Mouse (Mus musculus) CD4-positive, CD25-positive, alpha-beta regulatory T cell, adult 4 months (primary cell): Measurements from ENCODE around the gene BC024978. TPM values are rescaled to one million over a fixed set of nuclear protein-coding genes. Genes with fewer than 3 reads are reported as not detected.
A peak's percentile ranks its signal among the peaks of the same experiment; 100 is the strongest.

Experiments
- ATAC-seq: one replicate; pipeline ENCODE4 v1.8.0; 2017
- polyA plus RNA-seq, 2 experiments: library from polyadenylated mRNA; unstranded; fragments of 100-300 nt; shearing (Covaris generic); gene quantifications; one replicate each; pipeline ENCODE4 v1.2.1; 2017

The BC024978 gene
- polyA plus RNA-seq, result 1 to 10 TPM; 3.8 to 6.0 TPM

DNA sequence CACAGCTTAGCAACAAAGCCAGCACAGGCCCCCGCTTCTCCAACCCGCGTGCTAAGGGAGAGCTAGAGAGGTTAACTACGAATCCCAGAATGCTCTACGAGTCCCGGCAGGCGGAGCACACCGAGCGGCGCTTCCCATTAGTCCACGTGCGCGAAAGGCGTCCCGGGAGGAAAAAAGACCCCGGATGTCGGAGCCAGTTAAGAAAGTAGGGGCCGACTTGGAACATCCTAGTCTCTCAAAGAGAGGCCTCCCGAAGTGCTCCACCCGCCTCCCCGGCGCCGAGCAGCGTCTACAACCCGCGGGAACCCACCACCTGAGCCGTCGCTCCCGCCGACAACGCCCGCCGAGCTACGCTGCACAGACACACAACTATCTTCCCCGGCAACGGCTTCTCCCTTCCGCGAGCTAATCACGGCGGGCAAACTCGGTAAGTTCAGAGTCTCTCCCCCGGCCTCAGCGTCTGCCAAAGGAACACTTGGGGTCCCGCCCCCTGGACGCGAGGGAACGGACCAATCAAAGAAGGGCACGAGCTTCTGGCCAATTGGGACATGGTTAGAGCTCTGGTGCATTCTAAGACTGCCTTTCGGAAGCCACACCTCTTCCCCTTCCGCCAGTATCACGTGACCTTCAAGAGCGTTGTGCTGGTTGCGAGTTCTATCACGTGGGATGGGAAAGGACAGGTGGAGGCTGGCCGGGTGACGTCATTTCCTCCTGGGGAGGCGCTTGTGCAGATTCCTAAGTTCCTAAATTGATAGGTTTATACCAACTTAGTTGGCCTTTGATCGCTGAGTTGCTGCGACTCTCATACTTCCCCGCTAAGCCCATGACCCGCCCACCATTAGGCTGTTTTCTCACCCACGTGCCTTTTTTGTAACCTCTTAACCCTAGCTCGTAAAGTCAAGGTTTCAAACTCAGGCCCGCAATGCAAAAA is at the start of gene BC024978, which contains the start of gene Snrpa:
Gene BC024978 (plus strand): TSS at position 101 of the 931 bp plus-strand sequence.
Gene Snrpa (minus strand): TSS at position 591 of the 931 bp plus-strand sequence.
- ATAC-seq, result peak; percentile 93

DNA sequence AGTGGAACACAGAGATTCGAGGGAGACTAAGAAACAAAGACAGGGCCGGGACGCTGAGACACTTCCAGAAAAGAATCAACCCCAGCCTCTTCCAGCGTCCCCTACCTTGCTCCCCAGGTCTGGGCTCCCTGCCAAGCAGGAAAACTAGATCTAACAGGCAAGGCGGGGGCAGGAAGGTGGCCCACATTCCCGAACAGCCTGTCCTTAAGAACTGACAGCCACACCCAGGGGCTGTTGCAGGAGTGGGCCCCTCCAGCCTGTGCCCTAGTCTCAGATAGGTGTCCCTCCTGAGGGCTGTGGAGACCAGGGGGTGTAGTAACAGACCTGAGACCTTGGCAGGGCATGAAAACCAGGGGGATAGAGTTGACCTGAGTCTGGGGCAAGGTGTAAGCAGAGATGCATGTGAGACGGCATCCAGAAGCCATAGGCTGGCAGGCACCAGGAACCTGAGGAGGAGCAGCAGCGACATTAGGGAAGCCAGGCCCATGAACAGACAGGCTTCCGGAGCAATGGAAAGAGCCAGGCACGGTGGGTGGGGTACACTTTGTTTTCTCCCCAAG is 42.3 kb upstream of the BC024978 start, which contains the start of gene Cyp2t4:
Gene Cyp2t4 (plus strand): TSS at position 510 of the 560 bp plus-strand sequence.
- ATAC-seq, result no peak

DNA sequence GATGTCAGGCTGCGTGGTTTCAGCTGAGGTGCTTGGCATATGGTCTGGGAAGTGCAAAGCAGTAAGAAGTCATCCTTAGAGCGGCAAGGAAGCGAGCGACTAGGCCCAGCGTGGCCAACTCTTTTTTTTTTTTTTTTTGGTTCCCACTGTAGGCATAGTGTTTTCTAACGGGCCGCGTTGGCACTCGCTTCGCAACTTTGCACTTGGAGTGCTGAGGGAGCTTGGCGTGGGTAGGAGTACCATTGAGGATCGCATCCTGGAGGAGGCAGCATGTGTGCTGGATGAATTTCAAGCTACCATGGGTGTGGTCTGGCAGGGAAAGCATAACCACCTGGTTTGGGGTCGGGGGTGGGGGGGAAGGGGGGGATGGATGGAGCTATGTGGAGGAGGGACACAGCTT is 39.6 kb upstream of the BC024978 start:
- ATAC-seq, result no peak

DNA sequence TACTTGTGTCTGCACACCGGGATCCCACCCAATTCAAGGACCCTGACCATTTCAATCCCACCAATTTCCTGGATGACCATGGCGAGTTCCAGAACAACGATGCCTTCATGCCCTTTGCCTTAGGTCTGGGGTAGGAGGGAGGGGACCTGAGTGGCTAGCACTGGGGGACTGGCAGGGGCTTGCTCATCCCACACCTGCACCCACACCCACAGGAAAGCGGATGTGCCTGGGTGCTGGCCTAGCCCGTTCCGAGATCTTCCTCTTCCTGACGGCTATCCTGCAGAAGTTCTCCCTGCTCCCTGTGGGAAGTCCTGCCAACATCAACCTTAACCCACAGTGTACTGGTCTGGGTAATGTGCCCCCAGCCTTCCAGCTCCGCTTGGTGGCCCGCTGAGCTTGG is 37.4 kb upstream of the BC024978 start:
- ATAC-seq, result no peak

DNA sequence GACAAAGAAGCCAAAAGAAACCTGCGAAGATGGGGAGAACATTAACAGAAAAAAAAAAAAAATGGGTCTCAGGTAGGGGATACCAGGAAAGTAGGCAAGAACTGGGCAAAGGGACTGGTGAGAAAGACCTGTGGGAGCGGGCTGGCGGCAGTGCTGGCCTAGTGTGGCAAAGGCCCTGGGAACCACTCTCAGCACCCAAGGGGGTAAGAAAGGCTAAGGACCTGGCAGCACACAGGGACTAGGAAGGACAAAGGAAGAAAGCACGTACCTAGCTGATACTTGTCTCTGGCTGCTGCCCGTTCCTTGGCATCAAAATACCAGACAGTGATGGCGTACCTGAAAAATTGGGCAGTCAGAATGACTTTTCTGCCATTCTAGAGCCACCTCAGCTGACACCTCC is 36.3 kb upstream of the BC024978 start:
- no peak for ATAC-seq

DNA sequence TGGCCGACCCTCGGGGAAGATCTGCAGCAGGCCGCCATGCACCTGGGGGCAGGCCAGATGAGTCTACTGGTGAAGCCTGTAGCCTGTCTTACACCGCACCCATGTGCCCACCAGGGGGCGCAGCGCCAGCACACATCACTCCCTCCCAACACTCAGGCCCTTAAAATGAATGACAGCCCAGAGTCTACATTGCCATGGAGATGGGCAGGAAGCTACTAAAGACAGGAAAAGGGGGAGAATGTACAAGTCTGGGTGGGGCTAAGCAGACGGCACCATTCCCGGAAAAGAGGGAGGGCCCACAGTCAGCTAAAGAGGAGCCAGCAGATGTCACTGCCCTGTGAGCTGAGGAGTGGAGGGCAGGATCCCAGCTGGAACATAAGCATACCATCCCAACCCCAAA is 35.7 kb upstream of the BC024978 start:
- ATAC-seq, result peak; percentile 94

DNA sequence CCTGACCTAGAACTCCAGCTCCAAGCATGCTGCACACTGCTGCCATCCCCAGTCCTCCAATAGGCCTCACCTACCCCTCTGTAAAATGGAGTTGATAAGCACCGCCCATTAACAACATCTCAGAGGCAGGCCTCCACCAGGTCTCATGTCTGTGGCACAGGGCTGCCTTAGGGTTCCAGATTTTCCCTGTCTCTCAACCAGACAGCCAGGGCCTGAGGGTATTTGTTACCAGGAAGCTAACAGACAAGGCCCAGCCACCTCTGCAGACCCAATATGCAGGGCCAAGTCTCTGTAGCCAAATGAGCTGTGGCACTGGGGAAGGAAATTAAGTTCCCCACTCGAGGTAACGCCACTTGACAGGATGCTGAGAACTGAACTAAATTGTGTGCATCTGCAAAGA is 34.7 kb upstream of the BC024978 start:
- no peak for ATAC-seq

DNA sequence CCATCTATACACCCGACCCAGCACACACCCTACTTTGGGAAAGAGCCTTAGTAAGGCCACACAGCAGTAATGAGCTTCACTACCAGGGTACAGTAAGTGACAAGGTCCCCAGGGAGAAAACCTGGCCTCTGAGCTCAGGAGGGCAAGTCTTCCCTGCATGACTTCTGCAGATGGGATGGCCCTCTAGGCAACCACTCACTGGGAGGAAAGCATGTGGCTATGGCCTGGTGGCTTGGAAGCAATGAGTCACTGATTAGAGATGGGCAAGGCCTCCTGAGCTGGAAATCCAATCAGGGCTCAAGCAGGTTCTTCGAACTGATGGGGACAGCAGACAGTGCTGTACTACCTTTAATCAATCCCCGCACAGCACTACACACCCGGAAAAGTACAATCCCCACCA is 33.8 kb upstream of the BC024978 start:
- no peak for ATAC-seq

DNA sequence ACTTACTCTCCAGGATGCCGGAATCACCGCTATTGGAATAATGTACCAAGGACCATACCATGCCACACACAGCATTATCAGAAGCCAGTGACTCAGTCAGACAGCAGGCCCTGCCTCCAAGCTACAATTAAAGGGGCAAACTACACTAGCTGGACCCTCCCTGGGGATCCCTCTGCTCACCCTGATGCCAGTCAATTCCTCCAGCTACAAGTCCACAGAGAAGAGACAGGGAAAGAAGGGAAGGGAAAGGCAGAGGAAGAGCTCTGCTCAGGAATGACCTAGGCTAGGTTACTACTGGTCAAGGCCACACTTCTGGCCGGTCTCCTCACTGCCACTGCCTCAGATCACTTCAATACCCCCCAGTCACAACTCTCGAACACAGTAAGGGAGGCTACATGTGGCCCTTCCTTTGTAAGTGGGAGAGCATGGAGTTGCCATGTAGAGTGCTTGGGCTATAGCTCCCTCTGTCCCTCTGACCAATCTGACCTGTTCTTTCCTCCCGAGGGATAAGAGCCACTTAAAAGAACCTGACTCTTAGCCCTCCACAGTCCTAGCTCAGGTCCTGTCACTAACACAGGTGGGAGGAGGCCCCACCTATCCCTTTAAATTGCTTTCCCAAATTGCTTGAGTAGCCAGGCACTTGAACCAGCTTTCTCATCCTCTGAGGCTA is 32.7 kb upstream of the BC024978 start:
- ATAC-seq, result no peak

DNA sequence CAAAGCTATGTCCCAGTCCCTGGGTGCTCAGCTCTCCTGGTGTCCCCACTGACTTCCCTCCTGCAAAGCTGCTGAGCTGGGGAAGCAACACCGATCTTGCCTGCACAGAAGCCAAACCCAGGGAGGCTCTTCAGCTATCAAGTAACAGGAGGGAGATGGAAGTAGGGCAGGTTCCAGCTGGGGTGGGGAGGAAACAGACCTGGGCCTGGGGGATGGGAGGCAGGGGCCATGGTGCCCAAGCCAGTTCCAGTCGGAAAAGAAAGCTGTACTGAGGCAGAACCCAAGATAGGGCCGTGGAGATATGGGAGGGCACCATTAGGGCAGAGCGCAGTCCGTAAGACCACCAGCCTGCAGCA is 32.2 kb upstream of the BC024978 start:
- ATAC-seq, result no peak

DNA sequence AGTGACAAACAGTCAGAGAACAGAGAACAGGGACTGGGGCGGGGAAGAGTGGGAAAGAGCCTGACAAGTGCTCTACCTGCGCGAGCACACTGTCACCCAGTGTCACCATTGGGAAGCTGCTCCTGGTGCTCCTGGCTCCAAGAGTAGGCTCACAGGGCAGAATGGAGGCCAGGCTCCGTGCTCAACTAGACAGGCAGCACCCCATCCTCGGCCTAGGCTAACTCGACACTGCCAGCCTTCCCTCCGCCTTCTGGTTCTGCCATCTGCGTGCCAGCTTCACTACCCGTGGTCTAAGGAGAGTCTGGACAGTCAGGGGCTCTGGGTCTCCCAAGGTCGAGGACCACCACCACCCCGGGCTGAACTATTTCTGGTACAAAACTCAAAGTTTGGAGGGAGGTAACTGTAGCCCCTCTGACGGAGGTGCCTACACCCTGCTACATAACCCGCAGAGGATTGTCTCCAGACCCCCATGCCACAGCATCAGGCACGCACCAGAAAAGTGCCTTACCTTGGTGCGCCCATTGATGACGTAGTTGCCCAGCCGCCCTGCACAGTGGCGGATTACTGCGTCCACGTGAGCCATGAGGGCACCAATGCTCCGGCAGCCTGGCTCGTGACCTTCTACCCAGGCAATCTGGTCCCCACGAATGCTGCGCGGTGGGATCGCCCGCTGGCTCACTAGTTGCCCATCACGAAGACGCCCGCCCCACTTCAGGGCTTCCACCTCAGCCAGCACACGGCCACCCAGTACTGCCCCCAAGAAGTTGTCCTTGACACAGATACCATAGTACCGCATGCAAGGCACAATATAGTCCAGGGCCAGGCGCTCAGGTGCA is 31.3 kb upstream of the BC024978 start:
- no peak for ATAC-seq

DNA sequence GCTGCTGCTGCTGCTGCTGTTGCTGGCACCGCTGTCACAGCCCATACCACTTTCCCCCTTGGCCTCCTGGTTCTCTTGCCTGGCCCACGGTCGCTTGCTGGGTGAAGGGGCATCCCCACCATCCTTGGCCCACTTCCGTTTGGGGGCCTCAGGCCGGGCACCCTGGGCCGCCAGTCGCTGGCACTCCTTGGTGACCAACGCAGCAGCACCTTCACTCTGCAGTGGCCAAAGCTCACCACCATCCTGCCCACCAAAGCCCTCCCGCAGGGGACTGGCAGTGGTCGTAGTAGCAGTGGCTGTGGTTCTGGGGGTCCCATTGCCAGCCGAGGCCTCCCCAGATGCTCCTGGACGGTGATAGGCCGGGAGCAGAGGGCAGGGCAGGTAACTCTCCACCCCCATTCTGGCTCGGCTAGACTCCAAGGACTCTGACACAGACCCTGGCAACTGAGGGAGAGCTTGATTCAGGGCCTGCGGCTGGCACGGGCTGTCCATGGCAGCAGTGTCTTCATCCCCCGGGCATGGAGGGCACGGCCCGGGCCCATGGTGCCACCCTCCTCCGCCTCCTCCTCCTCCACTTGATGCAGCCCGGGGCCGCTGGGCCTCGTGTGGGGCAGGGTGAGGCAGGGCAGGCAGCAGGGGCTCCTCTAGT is 30.4 kb upstream of the BC024978 start:
- ATAC-seq, result no peak

DNA sequence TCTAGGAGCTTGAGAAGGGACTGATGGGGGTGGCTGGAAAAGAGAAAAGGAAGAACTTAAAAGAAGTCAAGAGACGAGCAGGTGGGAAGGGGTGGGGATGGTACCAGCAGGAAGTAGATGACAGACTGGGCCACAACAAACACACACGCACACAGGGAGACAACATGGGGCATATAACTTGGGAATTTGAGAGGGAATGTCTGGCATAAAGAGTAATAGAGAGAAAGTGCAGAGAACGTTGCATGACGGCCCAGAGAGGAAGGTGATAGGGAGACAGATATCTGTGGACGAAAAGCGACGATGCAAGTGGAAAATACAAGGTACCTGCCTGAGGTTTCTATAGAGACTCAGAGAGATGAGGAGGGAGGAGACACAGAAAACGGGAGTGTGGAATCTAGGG is 29.9 kb upstream of the BC024978 start:
- ATAC-seq, result no peak

DNA sequence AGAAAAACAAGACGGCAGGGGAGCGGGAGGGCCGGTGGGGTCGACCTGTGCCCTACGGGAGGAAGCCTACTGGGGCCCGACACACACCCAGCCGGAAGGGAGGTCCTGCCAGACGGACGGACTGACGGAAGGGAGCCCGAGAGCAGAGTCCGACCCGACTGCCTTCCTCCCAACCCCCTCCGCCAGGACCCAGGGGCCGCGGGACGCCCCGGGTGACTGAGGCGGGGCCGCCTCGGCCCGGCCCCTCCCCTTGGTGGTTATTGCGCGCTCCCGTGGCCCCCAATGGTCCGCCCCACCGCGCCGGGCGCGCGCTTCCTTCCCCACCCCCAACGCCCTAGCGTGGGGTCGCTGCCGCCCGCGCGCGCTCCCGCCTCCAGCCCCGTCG is 29.4 kb upstream of the BC024978 start:
- peak; percentile 21 for ATAC-seq

DNA sequence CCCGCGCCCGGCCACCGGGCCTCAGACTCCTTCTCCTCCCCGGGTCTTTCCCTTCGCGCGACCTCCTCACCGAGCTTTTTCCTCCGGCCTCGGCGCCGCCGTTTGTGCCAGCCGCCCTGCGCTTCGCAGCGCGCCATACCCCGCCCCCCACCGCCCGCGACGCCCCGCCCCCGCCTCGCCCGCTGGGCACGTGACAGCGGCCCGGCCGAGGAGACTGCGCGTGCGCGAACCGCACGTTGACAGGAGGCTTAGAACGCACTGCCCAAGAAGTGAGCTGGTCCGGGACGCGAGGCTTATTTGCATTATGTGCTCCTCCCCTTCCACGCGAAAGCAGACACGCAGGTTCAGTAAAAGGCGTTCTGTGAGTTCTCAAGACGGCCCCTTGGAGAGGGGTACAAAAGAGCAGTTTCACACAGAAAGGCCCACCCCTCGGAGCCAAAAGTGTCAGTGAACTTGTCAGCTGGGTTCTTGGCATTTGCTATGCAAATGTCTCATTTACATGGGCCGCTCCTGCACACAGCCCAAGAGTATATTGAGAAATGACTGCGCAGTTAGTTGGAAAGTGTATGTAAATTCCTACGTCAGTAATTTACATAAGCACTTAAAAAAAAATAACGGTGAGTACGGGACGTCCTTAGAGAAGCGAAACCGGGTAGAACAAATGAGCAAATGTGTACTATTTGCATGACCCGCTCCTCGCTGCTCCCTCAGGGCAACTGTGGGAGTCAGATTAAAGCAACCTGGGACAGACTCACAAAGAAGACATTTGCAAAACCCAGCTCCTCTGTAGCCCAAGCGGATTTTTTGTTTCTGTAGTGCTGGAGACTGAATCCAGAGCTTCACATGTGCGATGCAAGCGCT is 28.7 kb upstream of the BC024978 start, which contains the start of gene Egln2:
Gene Egln2 (minus strand): TSS at position 189 of the 861 bp plus-strand sequence.
- peak; percentile 87 for ATAC-seq

DNA sequence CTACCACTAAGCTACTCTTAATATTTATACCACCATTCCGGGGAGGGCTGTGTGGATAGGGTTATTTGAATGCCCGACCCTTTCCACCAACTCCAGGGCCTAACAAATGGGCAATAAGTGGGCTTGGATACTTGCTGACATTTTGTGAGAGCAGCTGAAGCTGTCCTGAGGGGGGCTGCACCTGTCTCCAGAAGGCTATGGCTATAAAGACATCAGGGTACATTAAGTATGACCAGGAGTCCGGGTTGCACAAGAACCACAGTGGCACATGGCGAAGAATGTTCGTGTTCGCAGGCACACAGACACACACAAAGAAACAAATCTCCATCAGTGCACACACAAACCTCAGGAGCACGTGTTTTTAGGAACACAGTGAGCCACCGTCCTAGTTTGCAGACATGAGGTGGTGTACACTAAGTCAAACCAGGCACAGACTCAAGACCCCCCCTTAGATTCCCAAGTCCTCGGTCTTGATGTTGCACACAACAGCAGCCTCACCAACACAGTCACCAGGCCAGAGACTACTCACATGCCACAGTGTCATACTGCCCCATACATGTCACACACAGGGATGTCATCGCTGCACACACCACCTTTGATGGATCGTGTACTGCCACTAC is 28.0 kb upstream of the BC024978 start:
- no peak for ATAC-seq

DNA sequence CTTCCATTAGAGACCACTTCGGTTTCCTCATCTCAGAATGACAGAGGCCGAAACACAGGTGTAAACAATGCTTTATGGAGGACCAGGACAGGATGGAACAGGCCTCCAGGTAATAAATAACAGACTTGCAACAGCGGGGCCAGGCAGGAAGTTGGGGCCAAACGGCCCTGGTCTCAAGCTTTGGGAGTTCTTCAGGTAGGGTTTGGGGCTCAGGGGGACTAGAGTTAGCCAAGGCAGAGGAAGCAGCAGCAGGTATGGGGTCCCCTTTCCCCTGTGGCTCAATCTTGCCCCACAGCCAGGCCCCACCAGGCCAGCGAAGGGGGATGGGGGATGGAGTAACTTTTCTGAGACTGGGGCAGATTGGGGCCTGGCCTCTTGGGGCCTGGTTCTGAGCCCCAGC is 27.2 kb upstream of the BC024978 start:
- ATAC-seq, result no peak

DNA sequence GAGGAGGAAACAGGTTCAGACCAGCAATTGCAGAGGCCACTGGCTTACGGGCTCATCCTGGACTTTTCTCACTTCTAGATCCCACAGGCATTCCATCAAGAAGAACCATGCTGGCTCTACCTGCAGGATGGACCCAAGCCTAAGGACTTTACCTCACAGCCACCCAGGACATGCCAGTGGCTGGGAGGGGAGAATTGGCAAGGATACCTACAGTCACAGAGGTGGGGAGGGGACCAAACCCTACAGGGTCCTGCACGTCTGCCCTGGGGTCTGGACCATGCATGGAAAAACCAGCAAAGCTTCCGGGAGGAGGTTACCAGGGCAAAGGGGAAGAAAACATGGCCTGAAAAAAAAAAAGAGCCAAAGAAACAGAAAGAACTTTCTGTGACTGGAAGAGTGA is 24.6 kb upstream of the BC024978 start:
- ATAC-seq, result no peak

DNA sequence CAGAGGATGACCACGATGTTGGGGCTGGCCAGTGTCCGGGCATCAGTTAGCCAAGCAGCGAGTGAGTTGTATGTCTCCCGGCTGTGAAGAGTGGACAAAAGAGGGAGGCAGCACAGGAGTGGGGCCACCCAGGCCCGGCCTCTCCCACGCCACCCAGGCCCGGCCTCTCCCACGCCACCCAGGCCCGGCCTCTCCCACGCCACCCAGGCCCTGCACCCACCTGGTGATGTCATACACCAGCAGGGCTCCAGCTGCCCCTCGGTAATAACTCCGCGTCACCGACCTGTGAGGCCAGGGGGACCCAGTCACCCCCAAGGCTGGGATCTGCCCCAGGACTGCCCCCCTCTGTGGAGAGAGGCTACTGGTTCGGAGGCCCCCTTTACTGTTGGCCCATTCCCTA is 21.1 kb upstream of the BC024978 start:
- ATAC-seq, result no peak

DNA sequence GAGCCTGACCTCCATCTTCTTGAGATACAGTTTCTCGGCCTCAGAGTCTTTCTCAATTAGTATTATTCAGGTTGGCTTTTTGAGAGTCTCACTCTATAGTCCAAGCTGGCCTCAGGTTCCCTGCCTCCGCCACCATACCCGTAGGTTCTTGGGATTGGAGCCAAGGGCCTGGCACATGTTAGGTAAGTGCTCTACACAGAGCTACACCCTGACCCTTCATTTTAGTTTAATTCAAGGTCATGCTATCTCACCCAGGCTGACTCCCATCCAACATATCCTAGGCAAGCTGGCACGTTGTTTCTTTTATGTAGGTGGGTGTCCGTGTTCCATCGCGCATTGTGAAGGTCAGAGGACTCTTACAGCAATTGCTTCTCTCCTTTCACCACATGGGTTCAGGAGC is 20.7 kb upstream of the BC024978 start:
- no peak for ATAC-seq

DNA sequence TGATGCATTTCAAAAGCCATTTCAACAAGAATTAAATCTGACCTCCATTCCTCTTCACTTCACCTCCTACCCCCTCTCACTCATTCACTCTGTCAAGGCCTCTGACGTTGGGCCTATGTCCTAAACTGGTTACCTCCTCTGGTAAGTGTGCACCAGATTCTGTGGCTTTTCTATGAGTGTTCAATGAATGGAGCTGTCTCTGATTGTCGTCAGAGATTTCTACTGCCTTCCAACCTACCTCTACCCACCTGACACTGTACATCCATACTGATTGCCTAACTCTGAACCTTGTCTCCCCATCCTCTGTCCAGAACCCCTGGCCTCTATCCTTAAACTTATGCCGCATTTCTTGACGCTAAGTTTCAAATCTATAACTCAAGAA is 17.6 kb upstream of the BC024978 start:
- no peak for ATAC-seq
